Mouse (Mus musculus) macrophage (primary cell): ENCODE results near the gene Dab2ip. TPM values are rescaled to one million over a fixed set of nuclear protein-coding genes. Genes with fewer than 3 reads are reported as not detected.

Source experiments
- H3K27ac ChIP-seq: fragments of 350-480 bp; formaldehyde crosslinking; 2 replicates; pipeline ENCODE4 v1.9.0; 2021
- H3K36me3 ChIP-seq: fragments of 350-480 bp; formaldehyde crosslinking; 2 replicates; pipeline ENCODE4 v1.9.0; 2021; ENCODE audit errors: inconsistent target
- H3K4me3 ChIP-seq: fragments of 350-480 bp; formaldehyde crosslinking; 2 replicates; pipeline ENCODE4 v1.9.0; 2021; ENCODE audit errors: inconsistent target
- H3K79me2 ChIP-seq: fragments of 350-480 bp; formaldehyde crosslinking; 2 replicates; pipeline ENCODE4 v1.9.0; 2021; ENCODE audit errors: inconsistent target
- WGBS: methylation state at CpG from one replicate; pipeline ENCODE4 v1.1.7; 2026; ENCODE audit warnings: inconsistent platforms; ENCODE audit not compliant: missing documents; 5-methylcytosine and 5-hydroxymethylcytosine counted together
- polyA plus RNA-seq: library from polyadenylated mRNA; stranded (reverse); fragments of 250-400 nt; gene quantifications from 3 replicates; pipeline ENCODE4 v1.2.4, GENCODE M21; 2018; ENCODE audit warnings: inconsistent platforms

Dab2ip gene
- polyA plus RNA-seq, 1 experiment from 2014 or later = 0.14 TPM

DNA sequence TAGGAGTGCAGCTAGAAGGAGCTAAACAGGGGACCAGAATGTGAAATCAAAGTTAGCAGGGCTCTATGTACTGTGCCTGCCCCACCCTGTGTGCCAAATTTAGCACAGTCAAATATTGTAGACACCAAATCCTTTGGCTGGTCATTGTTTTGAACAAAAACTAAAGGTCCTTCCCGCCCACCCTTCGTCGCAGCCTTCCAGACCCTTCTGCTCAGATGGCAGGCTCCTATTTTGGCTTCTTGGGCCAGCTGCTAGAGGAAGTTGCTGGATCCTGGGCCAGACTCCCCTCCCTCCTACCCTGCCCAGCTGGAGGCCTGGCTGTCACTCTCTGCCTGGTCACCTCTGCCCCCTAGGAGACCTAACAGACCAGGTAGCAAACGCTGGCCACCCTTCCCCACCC is 38.7 kb downstream of the Dab2ip start:
- no peak overlapping the region for H3K4me3 ChIP-seq
- no peaks in the 10 kb centered on the region for H3K79me2 ChIP-seq
- WGBS = 81% methylated on average over 4 of the region's 4 CpGs
- H3K36me3 ChIP-seq = no peaks in the 10 kb centered on the region
- H3K27ac ChIP-seq = no peak overlapping the region

GRCm38 (mm10) chr2:35598819-35599218 is 40.8 kb downstream of the Dab2ip start:
- H3K4me3 ChIP-seq = no peak overlapping the region
- WGBS = 94% methylated on average over 3 of the region's 3 CpGs

GRCm38 (mm10) chr2:35601665-35602064 is 43.6 kb downstream of the Dab2ip start:
- H3K27ac ChIP-seq = no peak overlapping the region
- H3K36me3 ChIP-seq = no peaks in the 10 kb centered on the region
- H3K79me2 ChIP-seq = no peaks in the 10 kb centered on the region
- WGBS = 83% methylated on average over 3 of the region's 3 CpGs
- no peak overlapping the region for H3K4me3 ChIP-seq

More at GRCm38 (mm10) chr2:35598819-35599218, 40.8 kb downstream of the Dab2ip start:
- no peak overlapping the region for H3K27ac ChIP-seq
- no peaks in the 10 kb centered on the region for H3K36me3 ChIP-seq
- H3K79me2 ChIP-seq = no peaks in the 10 kb centered on the region

- Histone ChIP-seq H3K27ac (no peak overlapping the region), H3K36me3 (no peaks in the 10 kb centered on the region), H3K4me3 (no peak overlapping the region), H3K79me2 (no peaks in the 10 kb centered on the region)
- WGBS = 87% methylated on average over 8 of the region's 8 CpGs
Measured at GRCm38 (mm10) chr2:35607476-35607875, 49.4 kb downstream of the Dab2ip start.

- H3K79me2 ChIP-seq = no peaks in the 10 kb centered on the region
- 94% methylated on average over 7 of the region's 7 CpGs for WGBS
- H3K36me3 ChIP-seq = no peaks in the 10 kb centered on the region
- no peak overlapping the region for H3K27ac ChIP-seq
- no peak overlapping the region for H3K4me3 ChIP-seq
Measured at GRCm38 (mm10) chr2:35608856-35609255, 50.8 kb downstream of the Dab2ip start.

DNA sequence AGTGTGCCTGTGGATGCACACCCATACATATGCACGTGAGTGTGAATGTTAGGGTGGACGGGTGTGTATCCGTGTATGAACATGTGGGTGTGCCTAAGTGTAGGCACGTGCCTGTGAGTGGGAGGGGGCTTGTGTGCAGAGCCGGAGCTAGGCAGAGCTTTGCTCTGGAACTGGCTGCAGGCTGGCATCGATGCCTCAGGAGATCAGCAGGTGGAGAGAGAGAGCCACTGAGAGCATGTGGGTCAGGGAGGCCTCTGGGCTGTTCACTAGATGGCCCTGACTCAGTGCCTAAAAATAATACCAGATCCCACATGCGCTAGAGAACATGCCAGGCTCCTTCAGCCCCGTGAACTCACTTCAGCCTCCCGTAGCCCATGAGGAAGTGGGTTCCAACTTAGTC is 51.3 kb downstream of the Dab2ip start:
- Histone ChIP-seq H3K27ac (no peak overlapping the region), H3K79me2 (no peaks in the 10 kb centered on the region), H3K36me3 (no peaks in the 10 kb centered on the region), H3K4me3 (no peak overlapping the region)
- WGBS = 27% methylated on average over 9 of the region's 9 CpGs

- Histone ChIP-seq H3K4me3 (no peak overlapping the region), H3K36me3 (no peaks in the 10 kb centered on the region), H3K27ac (no peak overlapping the region), H3K79me2 (no peaks in the 10 kb centered on the region)
- 24% methylated on average over 11 of the region's 11 CpGs for WGBS
Measured at GRCm38 (mm10) chr2:35610168-35610951, 52.3 kb downstream of the Dab2ip start.

GRCm38 (mm10) chr2:35610976-35611375 is 52.9 kb downstream of the Dab2ip start:
- WGBS = 95% methylated on average over 7 of the region's 7 CpGs
- no peak overlapping the region for H3K27ac ChIP-seq
- no peaks in the 10 kb centered on the region for H3K36me3 ChIP-seq
- H3K4me3 ChIP-seq = no peak overlapping the region
- H3K79me2 ChIP-seq = no peaks in the 10 kb centered on the region

- H3K36me3 ChIP-seq = no peaks in the 10 kb centered on the region
- WGBS = 100% methylated on average over 4 of the region's 4 CpGs
- H3K79me2 ChIP-seq = no peaks in the 10 kb centered on the region
- no peak overlapping the region for H3K4me3 ChIP-seq
- no peak overlapping the region for H3K27ac ChIP-seq
Measured at GRCm38 (mm10) chr2:35611645-35612044, 53.6 kb downstream of the Dab2ip start.

GRCm38 (mm10) chr2:35612297-35612696 is 54.2 kb downstream of the Dab2ip start:
- WGBS = 94% methylated on average over 7 of the region's 7 CpGs
- Histone ChIP-seq H3K4me3 (no peak overlapping the region), H3K27ac (no peak overlapping the region), H3K36me3 (no peaks in the 10 kb centered on the region), H3K79me2 (no peaks in the 10 kb centered on the region)

- no peak overlapping the region for H3K27ac ChIP-seq
- no peaks in the 10 kb centered on the region for H3K79me2 ChIP-seq
- no peaks in the 10 kb centered on the region for H3K36me3 ChIP-seq
- WGBS = 53% methylated on average over 3 of the region's 3 CpGs
- H3K4me3 ChIP-seq = no peak overlapping the region
Measured at GRCm38 (mm10) chr2:35613946-35614353, 55.9 kb downstream of the Dab2ip start.

- H3K27ac ChIP-seq = no peak overlapping the region
- 59% methylated on average over 3 of the region's 3 CpGs for WGBS
- no peak overlapping the region for H3K4me3 ChIP-seq
- no peaks in the 10 kb centered on the region for H3K79me2 ChIP-seq
- H3K36me3 ChIP-seq = no peaks in the 10 kb centered on the region
Measured at GRCm38 (mm10) chr2:35614411-35614810, 56.3 kb downstream of the Dab2ip start.

GRCm38 (mm10) chr2:35615366-35615765 is 57.3 kb downstream of the Dab2ip start:
- Histone ChIP-seq H3K79me2 (no peaks in the 10 kb centered on the region), H3K27ac (no peak overlapping the region), H3K36me3 (no peaks in the 10 kb centered on the region), H3K4me3 (no peak overlapping the region)
- WGBS = 78% methylated on average over 3 of the region's 4 CpGs

- Histone ChIP-seq H3K27ac (no peak overlapping the region), H3K79me2 (no peaks in the 10 kb centered on the region), H3K36me3 (no peaks in the 10 kb centered on the region), H3K4me3 (no peak overlapping the region)
- WGBS = 88% methylated on average over 2 of the region's 2 CpGs
Measured at GRCm38 (mm10) chr2:35615977-35616376, 57.9 kb downstream of the Dab2ip start.

DNA sequence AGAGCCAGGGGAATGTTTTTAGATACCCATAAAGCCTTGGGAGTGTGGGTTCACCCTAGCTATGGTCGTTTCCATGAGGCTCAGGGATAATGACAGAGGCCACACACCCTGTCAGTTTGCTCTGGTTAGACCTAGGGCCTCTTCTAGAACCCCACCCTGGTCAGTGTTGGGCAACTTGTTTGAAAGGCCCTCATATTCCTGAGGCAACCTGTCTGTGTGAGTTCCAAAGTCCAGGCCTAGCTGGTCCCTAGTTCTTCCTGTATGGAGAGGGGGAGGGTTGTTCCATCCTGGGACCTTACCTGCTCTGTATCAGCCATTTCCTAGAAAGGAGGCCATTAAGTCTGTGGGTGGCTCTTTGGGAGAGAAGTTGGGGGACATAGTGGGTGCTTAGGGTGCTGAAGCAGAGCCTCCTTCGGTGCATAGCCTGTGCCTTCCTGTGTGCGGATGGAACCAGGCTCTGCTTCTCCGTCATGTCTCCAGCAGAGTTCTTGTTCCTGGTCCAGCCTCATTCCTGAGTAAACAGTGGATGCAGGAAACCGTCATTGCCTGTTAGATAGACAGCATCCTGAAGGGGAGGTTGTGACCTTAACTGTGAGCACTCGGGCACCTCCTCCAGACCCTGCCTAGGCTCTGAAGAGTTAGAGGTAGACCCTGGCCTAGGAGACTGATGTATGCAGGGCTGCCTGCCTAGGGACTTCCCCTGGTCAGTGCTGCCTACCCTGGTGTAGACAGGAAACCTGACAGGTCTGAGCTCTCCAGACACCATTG is 59.0 kb downstream of the Dab2ip start:
- Histone ChIP-seq H3K4me3 (no peak overlapping the region), H3K36me3 (no peaks in the 10 kb centered on the region), H3K27ac (no peak overlapping the region), H3K79me2 (no peaks in the 10 kb centered on the region)
- 88% methylated on average over 6 of the region's 6 CpGs for WGBS
